10 mouse cellular contexts compared by ENCODE assay signal in the genomic region with DNA sequence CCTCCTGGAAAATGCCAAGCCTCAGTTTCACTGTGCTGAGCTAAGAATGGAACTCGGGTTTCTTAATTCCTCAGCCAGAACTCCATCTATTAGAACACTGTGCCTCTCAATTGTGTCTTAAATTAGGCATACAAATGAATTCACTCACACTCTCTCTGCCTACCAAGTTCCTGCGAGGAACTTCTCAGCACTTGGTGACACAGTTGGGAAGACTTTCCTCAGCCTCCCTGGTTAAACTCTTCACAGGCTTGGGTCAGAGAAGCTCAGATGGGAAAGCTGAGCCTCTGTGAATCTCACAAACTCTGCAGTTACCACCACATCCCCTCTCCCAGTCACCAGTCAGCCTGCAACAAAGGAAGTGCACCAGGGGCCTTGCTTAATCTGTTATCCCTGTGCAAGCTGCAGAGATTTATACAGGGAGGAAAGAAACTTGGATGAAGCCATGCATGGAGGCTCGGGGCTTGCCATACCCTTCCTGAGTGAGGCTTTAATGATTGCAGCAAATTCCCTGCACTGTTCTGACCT.
A peak's percentile ranks its signal among the peaks of the same experiment; 100 is the strongest.
DNase-seq lines count a peak whose midpoint lies in the region; TF ChIP-seq lines count a peak whose summit lies in the region.
"Had no signal": no experiment of that assay in that cellular context is flagged by ENCODE, and none has a peak within 500 bp of the region (broad histone marks: within the 10 kb centered on the region; RNA-seq: fewer than 3 reads in every experiment).

No protein-coding gene starts in this region.

- no peak for TF ChIP-seq CTCF in layer of hippocampus, adult 2 months (conservative IDR thresholded peaks at IDR 0.05)
- no peak for TF ChIP-seq CTCF in left cerebral cortex, adult 2 months (IDR thresholded peaks at IDR 0.05)

- H3K4me3 ChIP-seq in layer of hippocampus, adult 2 months = no peak overlapping the region
- no peak overlapping the region for H3K4me3 ChIP-seq in left cerebral cortex, adult 2 months
- H3K4me3 ChIP-seq: embryonic facial prominence, embryonic 12.5 days; lung, embryonic 15.5 days had no signal

- peak; percentile 29 for DNase-seq in adrenal gland, postnatal 14 days
- no peak for DNase-seq in adrenal gland, postnatal 25 days
- peak; percentile 17 to 46 for DNase-seq in layer of hippocampus, adult 2 months (ENCODE audit: low spot score in 2 of 2)
- no peak for DNase-seq in layer of hippocampus, adult 11-12 months (ENCODE audit: low spot score)
- peak; percentile 63 for DNase-seq in cerebellum, adult 9-10 months
- peak in 1 of 2 experiments; percentile 29 for DNase-seq in left cerebral cortex, adult 2 months (ENCODE audit: extremely low spot score in 1 of 2, low spot score in 2 of 2)
- DNase-seq in thymus, postnatal 25 days = no peak
- DNase-seq in gastrocnemius, adult 8-10 months (ENCODE audit: low spot score in 2 of 2) = no peak

- intact Hi-C loops in left cerebral cortex, adult 2 months (cut with DNase I) = loop anchor here (5.0 to 10.0 kb wide), 7 partner anchors 38 to 579 kb away; no protein-coding TSS in a partner anchor

- peak overlapping the region; percentile 92 for H3K27ac ChIP-seq in layer of hippocampus, adult 2 months
- H3K27ac ChIP-seq in left cerebral cortex, adult 2 months = peak overlapping the region; percentile 88
- H3K27ac ChIP-seq: embryonic facial prominence, embryonic 12.5 days; lung, embryonic 15.5 days had no signal

Comparison
In these comparisons a context has a peak if more than half of its experiments do, and no peak if none do; other contexts are left out.
1. DNase-seq: peak in adrenal gland, postnatal 14 days (single experiment), layer of hippocampus, adult 2 months (2 of 2) and cerebellum, adult 9-10 months (single experiment); none in adrenal gland, postnatal 25 days (single experiment), layer of hippocampus, adult 11-12 months (single experiment), thymus, postnatal 25 days (single experiment) and gastrocnemius, adult 8-10 months (0 of 2).